Mouse (Mus musculus) left cerebral cortex, postnatal 14 days (tissue): Measurements from ENCODE around the gene Nav1. TPM values are rescaled to one million over a fixed set of nuclear protein-coding genes. Genes with fewer than 3 reads are reported as not detected.

Experiments used
- DNase-seq, 2 experiments: peaks; one replicate each; pipeline ENCODE4 v3.0.0; 2021 to 2022; ENCODE audit warnings: low spot score in 2 of 2, mixed read lengths in 1 of 2
- intact Hi-C: fragments of 180-260 bp; cut with DNase I; formaldehyde crosslinking; loops from one replicate; pipeline ENCODE4 v1.15.1; 2025
- total RNA-seq, 2 experiments: library from RNA; stranded (reverse); gene quantifications; 2 replicates each; pipeline ENCODE4 v1.2.3; 2021

The Nav1 gene
- total RNA-seq, 2 experiments from 2014 or later = 146 to 161 TPM

- DNase-seq = no peak
- intact Hi-C loops = no loop called here
These were observed 45.8 kb downstream of the Nav1 start for GRCm38 (mm10) chr1:135561282-135561681.

- no peak for DNase-seq
- intact Hi-C loops = no loop called here
These were observed 49.1 kb downstream of the Nav1 start for GRCm38 (mm10) chr1:135557976-135558375.

DNA sequence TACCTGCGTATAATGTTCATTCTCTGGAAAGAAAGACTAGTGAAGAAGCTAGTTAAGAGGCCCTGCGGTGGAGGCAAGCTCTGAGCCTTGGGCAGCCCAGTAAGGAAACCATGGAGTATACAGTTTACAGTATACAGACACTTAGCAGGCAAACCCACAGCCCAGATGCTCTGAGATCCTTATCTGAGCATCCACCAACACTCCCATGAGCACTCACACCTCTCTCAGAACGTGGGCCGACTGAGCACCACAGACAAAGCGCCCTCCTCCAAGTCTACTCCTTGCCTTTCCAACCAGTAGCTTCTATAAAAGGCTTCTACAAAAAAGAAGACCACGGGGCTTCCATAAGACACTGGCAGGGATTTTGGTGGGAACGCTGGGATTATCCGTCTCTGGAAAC lies 51.2 kb downstream of the Nav1 start:
- DNase-seq = peak; percentile 69 to 81
- intact Hi-C loops = no loop called here

DNA sequence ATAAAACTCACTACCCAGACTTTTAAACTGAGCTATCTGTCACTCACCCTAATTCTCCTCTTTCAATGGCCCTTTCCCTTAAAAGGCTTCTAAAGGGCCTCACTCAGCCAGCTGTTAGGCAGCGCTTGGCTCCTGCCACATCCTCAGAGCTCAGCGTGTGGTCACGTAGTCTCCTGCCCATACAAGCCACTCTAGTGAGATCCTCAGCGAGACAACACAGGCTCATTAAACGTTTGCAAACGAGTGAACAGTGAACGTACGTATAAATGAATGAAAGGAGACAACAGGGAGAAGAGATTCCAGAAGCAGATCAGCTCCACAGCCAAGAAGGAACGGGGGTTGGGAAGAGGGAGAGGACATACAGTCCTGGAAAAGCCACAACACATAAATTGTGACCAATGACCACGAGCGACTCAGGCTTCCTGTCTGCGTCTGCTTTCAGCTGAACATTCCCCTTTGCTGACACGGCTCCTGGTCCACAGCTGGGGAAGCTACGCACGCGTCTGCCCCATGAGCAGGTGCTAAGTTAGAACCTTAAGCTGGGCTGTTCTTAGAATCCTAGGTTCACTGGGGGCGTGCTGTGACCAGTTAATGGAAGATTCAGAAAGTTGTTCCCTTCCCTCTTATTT lies 52.3 kb downstream of the Nav1 start:
- intact Hi-C loops = no loop called here
- DNase-seq = no peak

- DNase-seq = no peak
- intact Hi-C loops = no loop called here
These were observed 53.5 kb downstream of the Nav1 start for GRCm38 (mm10) chr1:135553615-135554014.

- intact Hi-C loops = no loop called here
- no peak for DNase-seq
These were observed 53.9 kb downstream of the Nav1 start for GRCm38 (mm10) chr1:135553154-135553553.

DNA sequence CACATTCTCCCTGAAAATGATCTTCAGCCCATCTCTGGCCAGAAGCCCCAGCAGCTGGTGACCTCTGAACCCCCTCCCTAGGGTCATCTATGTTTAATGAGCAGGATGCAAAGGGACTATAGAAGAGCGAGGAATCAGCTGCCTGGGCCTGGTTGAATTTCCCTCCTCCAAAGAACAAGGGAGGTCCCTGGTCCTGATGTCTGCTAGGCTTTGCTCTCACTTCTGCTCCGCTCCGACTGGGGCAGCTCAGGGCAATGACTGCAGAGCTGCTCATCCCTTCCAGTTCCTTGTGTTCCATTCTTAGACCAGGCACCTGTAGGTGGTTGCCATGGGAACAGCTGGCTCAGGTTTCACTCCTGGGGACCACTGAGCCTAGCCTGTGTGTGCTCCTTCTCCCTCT lies 56.2 kb downstream of the Nav1 start:
- no peak for DNase-seq
- intact Hi-C loops = no loop called here

GRCm38 (mm10) chr1:135548750-135549149 lies 58.3 kb downstream of the Nav1 start:
- intact Hi-C loops = no loop called here
- peak in 1 of 2 experiments; percentile 55 for DNase-seq

GRCm38 (mm10) chr1:135546099-135546498 lies 61.0 kb downstream of the Nav1 start:
- intact Hi-C loops = no loop called here
- DNase-seq = no peak

DNA sequence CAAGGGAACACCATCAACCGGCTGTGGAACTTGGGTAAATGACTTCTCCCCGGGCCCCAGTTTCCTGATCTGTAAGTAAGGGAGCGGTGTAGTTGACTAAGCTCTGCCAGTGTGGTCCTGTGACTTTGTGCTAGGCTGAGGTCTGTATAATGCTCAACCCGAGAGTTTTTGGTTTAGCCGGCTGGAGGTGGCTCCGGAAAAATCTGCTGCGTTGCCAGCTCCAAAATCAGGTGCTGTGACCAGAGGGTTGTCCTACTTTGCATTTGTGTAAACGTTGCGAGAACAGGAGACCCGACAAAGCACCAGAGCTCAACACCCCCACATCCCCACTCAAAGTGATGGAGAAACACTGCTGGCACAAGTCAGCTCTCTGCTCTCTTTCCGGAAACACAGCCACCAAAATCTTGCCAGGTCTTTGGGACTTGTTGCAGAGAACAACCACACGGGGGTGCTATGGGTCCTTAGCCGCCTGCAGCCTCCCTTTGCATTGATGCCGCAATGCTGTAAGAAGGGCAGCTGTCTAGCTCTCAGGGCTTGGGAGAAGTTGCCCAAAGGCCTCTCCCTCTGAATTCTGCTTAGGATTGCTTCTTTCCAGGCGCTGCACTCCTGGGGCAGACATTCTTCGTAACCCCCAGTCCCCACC lies 62.5 kb downstream of the Nav1 start:
- intact Hi-C loops = loop anchor here (1.0 kb wide), 2 partner anchors 39 to 126 kb away; no protein-coding TSS in a partner anchor
- peak; percentile 91 for DNase-seq

GRCm38 (mm10) chr1:135542841-135543810 lies 64.0 kb downstream of the Nav1 start:
- intact Hi-C loops = no loop called here
- DNase-seq = no peak

GRCm38 (mm10) chr1:135542080-135542479 lies 65.0 kb downstream of the Nav1 start:
- intact Hi-C loops = no loop called here
- DNase-seq = no peak

GRCm38 (mm10) chr1:135540270-135540669 lies 66.8 kb downstream of the Nav1 start:
- DNase-seq = peak; percentile 94 to 97
- intact Hi-C loops = loop anchor here (1.0 kb wide), 1 partner anchor 79 kb away; no protein-coding TSS in a partner anchor

DNA sequence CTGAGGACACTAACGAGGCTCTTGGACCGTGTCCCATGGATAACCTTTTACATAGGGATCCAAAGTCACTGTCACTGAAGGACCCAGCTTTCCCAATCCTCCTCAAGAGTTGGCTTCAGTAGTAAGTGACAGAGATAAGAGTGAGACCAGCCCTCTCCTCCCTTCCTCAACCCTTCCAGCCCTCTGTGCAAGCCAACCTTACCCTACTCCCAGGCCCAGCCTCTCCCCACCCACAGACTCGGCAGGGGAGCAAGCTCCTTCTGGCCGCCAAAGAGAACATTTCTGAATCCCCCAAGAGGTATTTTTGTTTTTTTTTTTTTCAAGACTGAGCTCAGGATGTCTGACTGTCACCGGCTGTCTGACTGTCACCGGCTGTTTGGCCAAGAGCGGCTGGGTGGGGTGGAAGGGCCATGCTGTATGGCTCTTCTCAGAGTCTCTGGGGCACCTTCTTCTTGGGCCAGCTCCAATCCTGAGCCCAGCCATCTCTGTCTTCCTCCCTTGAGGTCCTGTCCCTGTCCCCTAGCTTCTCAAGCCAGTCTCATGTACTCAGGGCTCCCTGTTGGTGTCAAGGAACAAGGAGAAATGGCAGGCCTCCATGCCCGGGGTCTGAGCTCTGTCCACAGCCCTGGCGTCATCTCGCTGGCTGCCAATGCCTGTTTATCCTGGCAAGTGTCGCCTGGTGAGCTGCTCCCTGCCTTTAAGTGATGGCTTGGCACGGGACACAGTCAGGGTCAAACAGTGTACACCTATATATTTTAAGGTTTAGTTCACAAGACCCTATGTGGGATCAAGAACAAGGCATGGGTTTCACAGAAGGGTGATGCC lies 68.4 kb downstream of the Nav1 start:
- DNase-seq = no peak
- intact Hi-C loops = no loop called here

GRCm38 (mm10) chr1:135536822-135537221 lies 70.3 kb downstream of the Nav1 start:
- no peak for DNase-seq
- intact Hi-C loops = no loop called here

- intact Hi-C loops = no loop called here
- no peak for DNase-seq
These were observed 70.8 kb downstream of the Nav1 start for GRCm38 (mm10) chr1:135536326-135536725.

DNA sequence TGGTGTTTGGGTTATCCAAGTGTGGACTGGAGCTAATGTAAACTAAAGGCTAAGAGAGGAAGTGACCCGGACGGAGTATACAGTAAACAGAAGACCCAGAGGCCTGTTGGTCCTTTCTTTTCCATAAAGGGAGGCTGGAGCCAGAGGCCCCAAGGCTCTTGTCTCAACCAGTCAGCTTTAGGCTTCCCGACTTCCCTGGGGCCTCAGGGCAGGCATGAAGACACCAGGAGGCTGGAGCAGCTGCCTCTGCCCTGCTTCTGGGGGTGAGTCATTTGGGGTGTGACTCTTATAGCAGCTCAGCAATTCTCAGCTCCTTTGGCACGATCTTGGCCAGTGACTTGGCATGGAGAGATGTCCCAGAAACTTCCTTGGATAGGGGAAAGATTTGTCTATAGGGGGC lies 71.8 kb downstream of the Nav1 start:
- intact Hi-C loops = no loop called here

DNA sequence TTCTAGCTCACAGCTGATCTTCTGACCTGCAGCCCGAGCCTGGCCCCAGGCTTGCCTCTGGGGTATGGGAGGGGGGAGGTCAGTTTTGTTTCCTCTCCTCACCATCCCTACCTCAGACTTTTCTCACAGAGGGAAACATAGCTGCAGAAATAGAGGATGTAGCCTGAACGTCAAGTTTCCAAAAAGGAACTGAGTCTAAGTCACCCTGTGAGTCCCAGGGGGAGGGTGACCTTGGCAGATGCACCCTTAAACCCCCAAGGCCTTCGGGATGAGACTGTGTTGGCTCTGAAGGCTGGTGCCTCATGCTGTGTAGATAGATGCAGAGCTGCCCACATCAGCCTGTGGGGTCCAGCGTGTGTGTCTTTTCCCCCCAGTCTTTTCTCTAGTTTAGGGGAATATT lies 72.3 kb downstream of the Nav1 start:
- intact Hi-C loops = no loop called here
- DNase-seq = no peak

More for the DNA sequence above, 71.8 kb downstream of the Nav1 start:
- DNase-seq = no peak

DNA sequence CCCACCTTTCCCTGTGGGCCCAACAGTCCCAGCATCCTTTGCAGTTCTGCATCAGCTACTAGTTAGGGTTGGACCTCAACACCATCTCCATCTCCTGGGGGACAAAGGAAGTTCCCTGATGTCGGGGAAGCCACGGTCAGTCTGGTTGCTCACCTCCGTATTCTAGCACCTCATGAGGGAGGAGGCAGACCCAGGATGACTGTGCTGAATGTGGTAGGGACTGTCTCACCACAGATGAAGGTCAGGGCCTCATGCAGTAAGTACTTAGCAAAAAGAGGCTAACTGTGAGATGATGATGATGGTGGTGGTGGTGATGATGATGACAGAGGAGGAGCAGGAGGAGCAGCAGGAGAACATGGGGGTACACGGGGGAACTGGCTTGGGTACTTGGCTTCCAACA lies 73.0 kb downstream of the Nav1 start:
- intact Hi-C loops = no loop called here
- DNase-seq = no peak
